Mouse (Mus musculus) A20 (cell line): ENCODE measurements around the gene Cercam.

Experiments used
- DNase-seq: peaks from one replicate; pipeline ENCODE4 v3.0.0-alpha.2; 2011; ENCODE audit warnings: low read depth, low spot score

The Cercam gene

GRCm38 (mm10) chr2:29868949-29869645 lies at the start of gene Cercam:
Gene Cercam, plus strand, starts transcription at chr2:29869164.
- peak; percentile 88 for DNase-seq

GRCm38 (mm10) chr2:29819363-29819762 lies 49.6 kb upstream of the Cercam start:
- no peak for DNase-seq

DNA sequence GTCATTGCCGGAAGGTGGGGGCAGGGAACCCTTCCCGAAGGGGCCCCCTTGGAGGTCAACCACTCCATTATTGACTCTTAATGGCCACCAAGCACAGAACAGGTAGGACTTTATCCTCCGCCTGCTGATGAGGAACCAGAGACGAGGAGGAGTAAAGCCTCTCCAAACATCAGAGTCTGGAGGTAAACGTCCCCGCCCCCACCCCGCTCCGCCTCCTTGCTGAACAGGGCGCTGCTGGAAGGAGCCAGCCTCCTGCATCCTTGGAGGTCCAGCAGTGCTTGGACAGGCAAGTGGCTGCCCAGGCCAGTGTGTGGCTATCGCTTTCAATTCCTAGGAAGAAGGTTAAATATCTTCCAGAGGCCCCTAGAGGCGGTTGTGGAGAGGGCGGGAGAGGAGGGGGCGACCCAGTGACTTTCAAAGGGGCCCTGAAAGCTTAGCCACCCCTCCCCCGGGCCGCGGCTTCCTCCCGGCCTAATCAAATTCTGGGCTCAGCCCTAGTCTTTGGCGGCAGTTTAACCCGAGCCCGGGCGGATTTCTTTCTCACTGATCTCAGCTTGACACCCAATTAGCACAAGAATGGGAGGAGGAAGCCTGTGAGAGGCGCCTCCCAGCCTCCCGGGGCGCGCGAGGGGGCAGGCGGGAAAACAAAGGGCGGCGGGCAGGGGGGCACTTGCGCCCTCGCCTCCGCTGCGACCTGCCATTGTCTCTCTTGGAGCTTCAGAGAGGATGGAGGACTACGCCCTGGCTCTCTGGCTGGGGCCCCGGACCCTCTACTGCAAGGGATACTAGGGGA lies 48.7 kb upstream of the Cercam start, which contains the start of gene Urm1:
Gene Urm1, plus strand, starts transcription at position 51 of the 793 bp plus-strand sequence.
- no peak for DNase-seq

- no peak for DNase-seq
Measured at GRCm38 (mm10) chr2:29826318-29826925, 42.5 kb upstream of the Cercam start.

DNA sequence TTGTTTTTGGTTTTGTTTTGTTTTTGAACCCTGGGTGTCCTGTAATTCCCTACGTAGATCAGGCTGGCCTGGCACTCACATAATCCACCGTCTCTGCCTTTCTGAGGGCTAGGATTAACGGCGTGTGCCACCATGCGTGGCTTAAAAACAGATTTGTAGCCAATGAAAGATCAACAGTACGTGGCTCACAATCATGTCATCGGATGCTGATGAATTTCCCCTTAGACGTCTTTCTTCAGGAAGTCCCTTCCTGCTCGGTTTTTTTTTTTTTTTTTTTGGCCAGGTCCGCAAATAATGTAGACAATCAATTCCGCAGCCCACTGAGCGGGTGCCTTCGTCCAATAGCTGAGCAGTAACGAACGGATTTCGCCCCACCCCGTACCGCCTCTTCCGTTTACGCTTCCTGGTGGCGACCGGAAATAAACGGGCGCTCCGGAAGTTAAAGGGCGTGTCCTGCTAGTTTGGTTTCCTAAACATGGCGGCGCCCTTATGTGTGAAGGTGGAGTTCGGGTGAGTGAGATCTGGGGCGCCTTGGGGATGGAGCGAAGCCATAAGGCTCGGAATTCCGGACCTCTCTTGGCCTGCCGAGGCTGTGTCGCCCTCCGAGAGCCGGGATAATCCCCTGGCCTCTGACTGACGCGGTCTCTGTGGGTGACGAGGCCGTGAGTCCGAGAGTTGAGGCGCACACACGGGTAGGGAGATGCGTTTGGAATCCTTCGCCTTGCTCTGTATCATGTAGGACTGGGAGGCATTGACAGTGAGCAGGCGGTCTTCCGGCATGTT lies 41.8 kb upstream of the Cercam start:
- peak; percentile 98 for DNase-seq

DNA sequence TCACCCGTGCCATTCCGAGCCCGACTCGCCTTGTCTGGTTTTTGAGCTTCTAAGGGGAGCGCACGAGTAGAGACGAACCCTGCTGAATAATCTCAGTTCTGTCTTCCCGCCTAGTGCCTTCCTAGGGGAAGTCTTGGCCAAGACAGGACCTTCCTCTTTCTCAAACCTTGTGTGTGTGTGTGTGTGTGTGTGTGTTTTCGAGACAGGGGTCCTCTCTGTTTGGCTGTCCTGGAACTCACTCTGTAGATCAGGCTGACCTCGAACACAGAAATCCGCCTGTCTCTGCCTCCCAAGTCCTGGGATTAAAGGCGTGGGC lies 41.3 kb upstream of the Cercam start:
- DNase-seq: no peak

- DNase-seq: no peak
Measured at GRCm38 (mm10) chr2:29831106-29831505, 37.9 kb upstream of the Cercam start.

- no peak for DNase-seq
Measured at GRCm38 (mm10) chr2:29833796-29834195, 35.2 kb upstream of the Cercam start.

DNA sequence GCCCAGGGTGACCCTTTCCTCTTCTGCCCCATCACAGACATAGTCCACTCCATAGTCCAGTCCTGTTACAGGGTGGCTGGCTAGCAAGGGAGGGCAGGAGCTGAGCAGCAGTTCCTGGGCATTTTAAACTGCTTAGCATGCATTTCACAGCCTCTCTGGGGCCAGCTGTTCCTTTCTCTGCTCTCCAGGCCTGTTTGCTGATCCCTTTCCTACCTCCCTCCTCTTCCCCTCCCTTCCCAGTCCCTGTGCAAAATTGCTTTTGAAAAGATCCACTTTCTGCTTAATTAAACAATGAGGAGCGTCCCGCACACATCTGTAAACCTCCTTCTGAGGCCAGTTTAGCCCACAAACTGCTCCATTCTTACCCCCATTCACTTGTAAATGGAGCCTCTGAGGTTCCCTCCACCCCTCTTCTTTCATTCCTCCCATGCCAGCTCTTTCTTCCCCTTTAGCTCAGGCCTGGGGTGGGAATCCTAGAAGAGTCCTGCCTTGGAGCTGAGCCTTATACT lies 33.5 kb upstream of the Cercam start:
- no peak for DNase-seq

DNA sequence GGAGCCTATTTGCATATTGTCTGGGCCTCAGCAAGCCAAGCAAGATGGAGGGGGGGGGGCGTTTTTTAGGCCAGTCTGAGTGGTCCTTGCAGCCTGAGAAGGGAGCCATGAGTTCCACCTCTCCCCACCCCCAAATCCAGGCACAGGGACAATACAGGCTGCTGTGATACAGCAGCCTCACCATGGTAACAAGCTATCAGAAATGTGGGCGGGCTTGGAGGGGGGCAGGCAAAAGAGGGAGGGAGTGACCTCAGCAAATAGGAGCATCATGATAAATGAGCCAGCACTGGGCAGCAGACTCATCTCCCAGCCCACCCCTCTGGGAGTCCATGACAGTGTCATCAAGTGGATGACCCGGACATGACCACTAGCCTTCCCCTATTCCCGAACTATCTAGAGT lies 29.5 kb upstream of the Cercam start:
- no peak for DNase-seq

DNA sequence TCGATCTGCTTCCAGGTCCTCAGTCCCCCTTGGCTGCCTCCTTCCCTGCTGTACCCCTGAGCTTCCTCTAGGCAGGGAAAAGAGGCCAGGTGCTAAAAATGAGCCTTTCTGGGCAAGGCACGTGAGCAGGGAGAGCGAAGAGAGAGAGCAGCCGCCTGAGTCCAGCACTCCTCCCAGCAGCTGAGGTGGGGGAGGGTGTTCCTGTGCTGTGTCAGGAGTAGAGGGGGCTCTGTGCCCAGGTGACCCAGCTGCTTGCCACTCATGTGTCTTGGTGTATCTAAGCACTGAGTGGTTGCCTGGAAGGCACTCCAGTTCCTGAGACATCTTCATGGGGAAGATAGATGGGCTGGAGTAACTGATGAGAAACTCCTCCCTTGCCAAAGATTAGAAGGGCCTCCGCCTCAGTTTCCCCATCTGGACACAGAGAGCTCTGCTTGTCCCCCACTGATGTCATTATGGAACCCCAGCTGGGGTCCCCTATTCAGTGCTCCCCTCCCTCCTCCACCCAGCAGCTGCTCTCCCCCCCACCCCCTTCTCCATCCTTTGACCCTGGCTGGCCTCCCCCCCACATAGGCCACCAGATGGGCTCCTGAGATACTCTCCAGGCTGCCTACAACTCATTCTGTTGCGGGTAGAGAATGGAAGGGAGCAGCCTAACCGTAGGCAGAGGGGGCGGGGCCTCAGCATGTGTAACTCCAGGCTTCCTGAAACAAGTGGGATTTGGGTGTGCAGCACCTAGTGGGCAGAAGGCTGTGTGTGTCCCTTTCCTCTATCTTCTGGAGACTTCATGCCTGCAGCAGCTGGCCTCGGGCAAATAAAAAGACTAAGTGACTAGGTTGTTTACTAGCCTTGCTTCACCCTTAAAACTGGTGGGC lies 25.5 kb upstream of the Cercam start:
- no peak for DNase-seq

- no peak for DNase-seq
Measured at GRCm38 (mm10) chr2:29844115-29844514, 24.8 kb upstream of the Cercam start.

DNA sequence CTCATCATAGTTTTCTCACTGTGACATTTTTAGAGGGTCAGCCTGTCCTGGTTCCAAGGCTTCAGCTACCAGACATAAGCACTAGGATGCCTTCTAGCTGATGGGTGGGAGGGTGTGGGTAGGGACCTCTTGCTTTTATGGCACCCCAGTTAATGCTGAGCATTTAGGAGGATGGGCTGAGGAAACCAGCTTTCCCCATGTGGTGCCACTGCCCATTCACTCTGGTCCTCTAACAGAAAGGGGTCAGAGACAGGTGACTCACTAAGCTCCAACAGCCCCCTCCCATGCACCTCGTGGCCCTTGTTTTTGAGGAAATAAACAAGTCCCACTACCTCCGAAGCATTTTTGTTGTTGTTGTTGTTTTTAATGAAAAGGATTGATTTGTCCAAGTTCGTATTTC lies 24.3 kb upstream of the Cercam start:
- DNase-seq: no peak

DNA sequence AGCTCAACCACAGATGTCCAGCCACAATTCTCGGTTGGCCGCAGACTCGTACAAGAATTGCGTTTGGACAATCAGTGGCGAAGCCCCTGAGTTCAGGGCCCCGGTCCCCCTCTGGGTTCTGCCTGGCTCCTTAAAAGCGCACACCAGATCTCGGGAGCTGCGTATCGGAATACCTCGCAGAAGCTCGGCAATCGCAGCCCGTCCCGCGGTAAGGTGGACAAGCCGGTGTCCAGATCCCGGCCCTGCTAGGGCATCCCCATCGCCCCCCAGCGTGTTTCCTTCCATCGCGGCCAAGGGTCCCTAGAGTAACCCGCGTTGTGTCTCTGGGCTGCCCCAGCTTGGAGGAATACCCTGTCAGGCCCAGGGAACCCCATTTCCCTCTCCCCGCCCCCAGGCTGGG lies 23.3 kb upstream of the Cercam start:
- no peak for DNase-seq

DNA sequence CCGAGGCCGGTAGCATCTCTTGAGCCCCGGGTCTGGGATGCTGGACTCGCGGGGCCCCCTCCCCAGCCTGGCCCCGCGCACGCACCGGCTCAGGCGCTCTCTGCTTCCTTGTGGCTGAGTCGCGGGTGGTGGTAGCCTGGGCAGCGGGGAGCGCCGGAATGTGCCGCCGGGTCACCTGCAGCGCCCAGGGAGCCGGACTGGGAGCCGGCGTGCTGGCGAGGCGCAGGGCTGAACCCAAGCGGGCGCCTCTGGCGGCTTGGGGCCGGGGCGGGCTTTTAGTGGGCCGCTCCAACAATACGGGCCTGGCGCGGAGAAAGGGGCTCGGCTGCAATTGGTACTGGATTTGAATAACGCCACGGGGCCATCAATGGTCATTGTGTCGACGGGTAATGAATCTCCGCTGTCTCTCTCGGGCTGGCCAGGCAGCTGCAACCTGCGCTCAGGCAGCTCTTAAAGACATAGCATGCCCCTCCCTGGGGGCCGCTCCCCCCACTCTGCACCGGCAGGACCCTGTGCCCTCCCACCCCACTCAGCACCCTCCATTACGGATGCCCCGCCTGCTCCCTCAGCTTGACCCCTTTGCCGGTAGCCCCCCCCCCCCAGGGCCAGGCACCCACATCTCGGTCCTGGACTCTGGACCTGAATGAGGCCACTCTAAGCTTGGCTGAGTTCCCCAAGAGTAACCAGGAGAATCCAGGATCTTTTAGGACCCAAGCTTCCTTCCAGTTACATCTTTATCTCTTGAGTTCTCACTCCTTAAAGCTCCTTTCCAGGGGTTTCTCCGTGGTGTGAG lies 22.7 kb upstream of the Cercam start:
- DNase-seq: no peak

DNA sequence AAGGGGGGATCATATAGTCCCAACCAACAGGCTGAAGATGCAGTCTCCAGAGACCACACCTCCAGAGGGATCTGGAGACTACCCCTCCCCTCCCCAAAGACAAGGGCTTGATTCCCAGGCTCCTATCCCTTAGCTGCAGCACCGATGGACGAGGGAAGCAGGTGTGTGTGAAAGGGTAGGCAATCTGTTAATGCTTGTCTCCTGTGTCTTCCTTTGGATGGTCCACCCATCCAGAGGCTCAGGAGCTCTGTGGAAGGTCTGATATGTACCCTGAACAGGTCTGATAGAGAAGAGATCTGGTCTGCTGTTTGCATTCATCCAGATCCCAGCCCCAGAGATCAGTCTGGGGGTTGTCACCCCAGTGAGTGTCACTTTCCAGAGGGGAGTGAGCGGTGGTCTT lies 22.1 kb upstream of the Cercam start:
- no peak for DNase-seq

GRCm38 (mm10) chr2:29849041-29849440 lies 19.9 kb upstream of the Cercam start:
- DNase-seq: no peak

DNA sequence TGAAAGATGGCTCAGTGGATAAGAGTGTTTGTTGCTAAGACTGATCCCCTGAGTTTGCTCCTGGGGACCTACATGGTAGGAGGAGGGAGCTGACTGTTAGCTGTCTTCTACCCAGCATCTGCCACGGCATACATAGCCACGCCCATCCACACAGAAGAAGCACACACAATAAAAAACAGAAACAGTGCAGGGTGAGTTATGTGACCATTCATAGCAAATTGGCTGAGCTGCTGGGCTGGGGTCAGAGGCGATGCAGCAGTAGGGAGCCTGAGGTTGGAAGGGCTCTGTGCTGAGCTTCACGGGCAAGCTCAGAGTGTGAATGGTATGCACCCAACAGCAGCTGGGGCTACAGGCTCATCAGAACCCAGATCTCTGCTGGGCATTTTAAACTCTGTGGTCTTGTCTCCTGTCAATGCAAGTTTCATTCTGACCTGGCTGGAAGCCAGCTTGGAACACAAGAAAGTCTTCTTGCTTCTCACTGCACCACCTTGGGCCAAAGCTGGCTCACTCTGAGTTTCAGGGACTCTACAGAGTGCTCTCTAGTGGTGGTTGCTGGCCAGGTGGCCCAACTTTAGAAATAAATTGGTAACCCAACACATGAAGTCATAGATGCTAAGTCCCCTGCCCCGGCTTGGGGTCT lies 19.0 kb upstream of the Cercam start:
- peak; percentile 48 for DNase-seq

- no peak for DNase-seq
Measured at GRCm38 (mm10) chr2:29852957-29853485, 15.9 kb upstream of the Cercam start.
